Mouse (Mus musculus) liver, adult 2 months (tissue): Measurements from ENCODE around the gene Prr18.

Source experiments
- CTCF ChIP-seq: fragments of 200-500 bp; IDR thresholded peaks from 2 replicates; pipeline ENCODE4 v1.5.1; 2011; ENCODE audit warnings: low read depth, low read length, control low read depth
- POLR2A ChIP-seq: fragments of 200-500 bp; IDR thresholded peaks from 2 replicates; pipeline ENCODE4 v1.6.1; 2011; ENCODE audit warnings: low read length, control low read depth; ENCODE audit not compliant: insufficient read depth; ENCODE audit errors: extremely low read depth

GRCm38 (mm10) chr17:8298281-8298680 lies 39.0 kb upstream of the Prr18 start:
- TF ChIP-seq CTCF: no peak
- no peak for TF ChIP-seq POLR2A
